In genomic region chr9:114921352-114922081, GRCm38 (mm10) we compare ENCODE assay signal across 12 mouse cellular contexts. TPM values are rescaled to one million over a fixed set of nuclear protein-coding genes. Genes with fewer than 3 reads are reported as not detected.
DNase-seq lines count a peak whose midpoint lies in the region; ATAC-seq and TF ChIP-seq lines count a peak whose summit lies in the region.
"Had no signal": no experiment of that assay in that cellular context is flagged by ENCODE, and none has a peak within 500 bp of the region (broad histone marks: within the 10 kb centered on the region; RNA-seq: fewer than 3 reads in every experiment).

No protein-coding gene starts in this region.

- H3K27me3 ChIP-seq in cerebellum, adult 2 months (ENCODE audit: control insufficient read depth, insufficient read depth, low read length): no peaks in the 10 kb centered on the region
- H3K27me3 ChIP-seq in forebrain, postnatal 0 days (ENCODE audit: insufficient read depth, low read length): no peaks in the 10 kb centered on the region
- H3K27me3 ChIP-seq: hindbrain, embryonic 15.5 days; limb, embryonic 13.5 days had no signal

- TF ChIP-seq POLR2A in cerebellum, adult 2 months (IDR thresholded peaks at IDR 0.05; ENCODE audit: borderline replicate concordance, insufficient read depth, low read length): no peak
- TF ChIP-seq POLR2A in cortical plate, adult 2 months (IDR thresholded peaks at IDR 0.05; ENCODE audit: extremely low read depth, insufficient read depth, low read length): no peak

- ATAC-seq in cerebellum, adult (ENCODE audit: insufficient number of reproducible peaks, low FRiP score, low TSS enrichment): no peak
- ATAC-seq in forebrain, postnatal 0 days: no peak

- no peak overlapping the region for H3K4me3 ChIP-seq in cerebellum, adult 2 months (replicated peaks; ENCODE audit: insufficient read depth, low read depth, low read length)
- no peak overlapping the region for H3K4me3 ChIP-seq in cortical plate, adult 2 months (ENCODE audit: insufficient read depth, low read length)
- no peak overlapping the region for H3K4me3 ChIP-seq in forebrain, postnatal 0 days (ENCODE audit: low read depth, low read length)
- H3K4me3 ChIP-seq: hindbrain, embryonic 15.5 days; limb, embryonic 13.5 days had no signal

- no peaks in the 10 kb centered on the region for H3K9me3 ChIP-seq in forebrain, postnatal 0 days (ENCODE audit: low read length)
- H3K9me3 ChIP-seq: hindbrain, embryonic 15.5 days; limb, embryonic 13.5 days had no signal

- H3K4me1 ChIP-seq in cerebellum, adult 2 months (ENCODE audit: control insufficient read depth, insufficient read depth, low read length): peaks cover 8% of the 10 kb centered on the region
- H3K4me1 ChIP-seq in cortical plate, adult 2 months (ENCODE audit: control insufficient read depth, insufficient read depth, low read length): no peaks in the 10 kb centered on the region; the same call in 1 of the 2 replicates
- no peaks in the 10 kb centered on the region for H3K4me1 ChIP-seq in forebrain, postnatal 0 days (ENCODE audit: insufficient read depth)
- H3K4me1 ChIP-seq: hindbrain, embryonic 15.5 days had no signal

- no peak overlapping the region for H3K27ac ChIP-seq in cerebellum, adult 2 months (ENCODE audit: insufficient read depth, low read length)
- H3K27ac ChIP-seq in cortical plate, adult 2 months (ENCODE audit: insufficient read depth, low read length): no peak overlapping the region
- no peak overlapping the region for H3K27ac ChIP-seq in forebrain, postnatal 0 days (ENCODE audit: low read depth, low read length)
- H3K27ac ChIP-seq: hindbrain, embryonic 15.5 days; limb, embryonic 13.5 days had no signal

- intact Hi-C loops in left cerebral cortex, postnatal 4 days (cut with DNase I): no loop called here
- intact Hi-C loops in left cerebral cortex, postnatal 25 days (cut with DNase I): no loop called here

- WGBS in cerebellum, adult 2 months: 50% methylated on average over 2 of the region's 2 CpGs
- 71% methylated on average over 2 of the region's 2 CpGs for WGBS in forebrain, postnatal 0 days

- no peak for TF ChIP-seq CTCF in cerebellum, adult 2 months (IDR thresholded peaks at IDR 0.05; ENCODE audit: borderline replicate concordance, insufficient read depth, low read depth, low read length)
- TF ChIP-seq CTCF in cortical plate, adult 2 months (IDR thresholded peaks at IDR 0.05; ENCODE audit: extremely low read depth, insufficient read depth, low read length): 0 out of 2 replicates have a peak, but pooled peaks have one; percentile 2
- TF ChIP-seq CTCF in forebrain, postnatal 0 days (IDR thresholded peaks at IDR 0.05; ENCODE audit: low read depth): no peak; the same call in 1 of the 2 replicates

- H3K9ac ChIP-seq in forebrain, postnatal 0 days: no peak overlapping the region
- H3K9ac ChIP-seq: hindbrain, embryonic 15.5 days; limb, embryonic 13.5 days had no signal

- DNase-seq in cerebellum, adult 2 months: peak; percentile 33 to 39
- DNase-seq in left cerebral cortex, postnatal 4 days: peak; percentile 35
- no peak for DNase-seq in left cerebral cortex, postnatal 25 days (ENCODE audit: low spot score in 2 of 2)
- peak; percentile 37 to 64 for DNase-seq in kidney, postnatal 36 days
- no peak for DNase-seq in forebrain, postnatal 0 days
- DNase-seq in right cerebral cortex, postnatal 14 days: no peak
- DNase-seq: right cerebral cortex, postnatal 4 days; thymus, postnatal 4 days had no signal

- H3K36me3 ChIP-seq in forebrain, postnatal 0 days (ENCODE audit: insufficient read depth): peaks cover 23% of the 10 kb centered on the region

- H3K4me2 ChIP-seq in forebrain, postnatal 0 days (ENCODE audit: low read depth): no peak overlapping the region
- H3K4me2 ChIP-seq: hindbrain, embryonic 15.5 days; limb, embryonic 13.5 days had no signal

RNA-seq across cellular contexts. Expression of gene Gpd1l, which starts 12.3 kb away (rescaled TPM):
- polyA plus RNA-seq in cerebellum, adult 2 months (2012; rRNA removed): 46.2 and 46.8 TPM in 2 replicates
- total RNA-seq in left cerebral cortex, postnatal 4 days (2021): 100 to 1,000 TPM in 1 of 2 experiments, 10 to 100 TPM in 1; 90.9 to 101 TPM
- total RNA-seq in left cerebral cortex, postnatal 25 days (2021): 10 to 100 TPM; 87.2 to 91.9 TPM
- polyA plus RNA-seq in cortical plate, adult 2 months (2012; rRNA removed): 72.9 and 76.0 TPM in 2 replicates
- total RNA-seq in forebrain, postnatal 0 days (2014; rRNA removed): 73.8 and 86.0 TPM in 2 replicates
- 45.1 and 47.0 TPM in 2 replicates for polyA plus RNA-seq in forebrain, postnatal 0 days (2015; fragmentation: Nextera tagmentation; extraction: Ambion mirVana)

RNA-seq across cellular contexts. Expression of gene Osbpl10, which starts 56.9 kb away (rescaled TPM):
- polyA plus RNA-seq in cerebellum, adult 2 months (2012; rRNA removed): 11.0 and 11.8 TPM in 2 replicates
- total RNA-seq in left cerebral cortex, postnatal 4 days (2021): 10 to 100 TPM; 41.1 to 42.8 TPM
- total RNA-seq in left cerebral cortex, postnatal 25 days (2021): 10 to 100 TPM; 46.4 to 54.6 TPM
- polyA plus RNA-seq in cortical plate, adult 2 months (2012; rRNA removed): 21.1 and 21.2 TPM in 2 replicates
- total RNA-seq in forebrain, postnatal 0 days (2014; rRNA removed): 19.2 and 22.4 TPM in 2 replicates
- 2.8 and 3.0 TPM in 2 replicates for polyA plus RNA-seq in forebrain, postnatal 0 days (2015; fragmentation: Nextera tagmentation; extraction: Ambion mirVana)

Comparison
In these comparisons a context has a peak if more than half of its experiments do, and no peak if none do; other contexts are left out.
1. DNase-seq: peak in cerebellum, adult 2 months (2 of 2), left cerebral cortex, postnatal 4 days (single experiment) and kidney, postnatal 36 days (2 of 2); none in left cerebral cortex, postnatal 25 days (0 of 2), forebrain, postnatal 0 days (single experiment) and right cerebral cortex, postnatal 14 days (single experiment).